Mouse (Mus musculus): ENCODE measurements around the gene Cars. TPM values are rescaled to one million over a fixed set of nuclear protein-coding genes. Genes with fewer than 3 reads are reported as not detected.

Cars gene
- polyA plus RNA-seq, 1 experiment: 99.8 TPM

- TF ChIP-seq CTCF (IDR thresholded peaks at IDR 0.05; ENCODE audit: borderline replicate concordance, insufficient read depth, low read length): no peak
- TF ChIP-seq POLR2A (IDR thresholded peaks at IDR 0.05; ENCODE audit: low read depth, low read length): no peak
- Histone ChIP-seq H3K4me1 (ENCODE audit: control insufficient read depth, insufficient read depth, low read length) (peaks cover 4% of the 10 kb centered on the region), H3K27ac (ENCODE audit: insufficient read depth, low read length) (peak overlapping the region; percentile 43; the same call in 1 of the 2 replicates), H3K4me3 (ENCODE audit: insufficient read depth, low read length) (no peak overlapping the region)
Observed at GRCm38 (mm10) chr7:143625151-143625550, 25.3 kb upstream of the Cars start.

- no peak for TF ChIP-seq POLR2A (IDR thresholded peaks at IDR 0.05; ENCODE audit: low read depth, low read length)
- TF ChIP-seq CTCF (IDR thresholded peaks at IDR 0.05; ENCODE audit: borderline replicate concordance, insufficient read depth, low read length): no peak
- H3K4me3 ChIP-seq (ENCODE audit: insufficient read depth, low read length): no peak overlapping the region
- peak overlapping the region; percentile 45; the same call in 1 of the 2 replicates for H3K27ac ChIP-seq (ENCODE audit: insufficient read depth, low read length)
- peaks cover 4% of the 10 kb centered on the region for H3K4me1 ChIP-seq (ENCODE audit: control insufficient read depth, insufficient read depth, low read length)
Observed at GRCm38 (mm10) chr7:143624561-143624960, 24.7 kb upstream of the Cars start.

GRCm38 (mm10) chr7:143620951-143621350 is 21.1 kb upstream of the Cars start:
- Histone ChIP-seq H3K4me3 (ENCODE audit: insufficient read depth, low read length) (no peak overlapping the region), H3K27ac (ENCODE audit: insufficient read depth, low read length) (no peak overlapping the region; the same call in 1 of the 2 replicates), H3K4me1 (ENCODE audit: control insufficient read depth, insufficient read depth, low read length) (peaks cover 4% of the 10 kb centered on the region; the same call in 1 of the 2 replicates)
- no peak for TF ChIP-seq CTCF (IDR thresholded peaks at IDR 0.05; ENCODE audit: borderline replicate concordance, insufficient read depth, low read length)
- TF ChIP-seq POLR2A (IDR thresholded peaks at IDR 0.05; ENCODE audit: low read depth, low read length): no peak

- TF ChIP-seq CTCF (IDR thresholded peaks at IDR 0.05; ENCODE audit: borderline replicate concordance, insufficient read depth, low read length) (no peak), POLR2A (IDR thresholded peaks at IDR 0.05; ENCODE audit: low read depth, low read length) (no peak)
- Histone ChIP-seq H3K4me1 (ENCODE audit: control insufficient read depth, insufficient read depth, low read length) (no peaks in the 10 kb centered on the region), H3K27ac (ENCODE audit: insufficient read depth, low read length) (no peak overlapping the region), H3K4me3 (ENCODE audit: insufficient read depth, low read length) (no peak overlapping the region)
Observed at GRCm38 (mm10) chr7:143614404-143615135, 14.7 kb upstream of the Cars start.

GRCm38 (mm10) chr7:143612215-143612614 is 12.3 kb upstream of the Cars start:
- no peak overlapping the region for H3K4me3 ChIP-seq (ENCODE audit: insufficient read depth, low read length)
- TF ChIP-seq POLR2A (IDR thresholded peaks at IDR 0.05; ENCODE audit: low read depth, low read length) (no peak), CTCF (IDR thresholded peaks at IDR 0.05; ENCODE audit: borderline replicate concordance, insufficient read depth, low read length) (no peak)
- H3K27ac ChIP-seq (ENCODE audit: insufficient read depth, low read length): no peak overlapping the region
- no peaks in the 10 kb centered on the region for H3K4me1 ChIP-seq (ENCODE audit: control insufficient read depth, insufficient read depth, low read length)

GRCm38 (mm10) chr7:143605321-143605720 is 5.4 kb upstream of the Cars start:
- Histone ChIP-seq H3K4me1 (ENCODE audit: control insufficient read depth, insufficient read depth, low read length) (no peaks in the 10 kb centered on the region), H3K27ac (ENCODE audit: insufficient read depth, low read length) (no peak overlapping the region), H3K4me3 (ENCODE audit: insufficient read depth, low read length) (no peak overlapping the region)
- TF ChIP-seq POLR2A (IDR thresholded peaks at IDR 0.05; ENCODE audit: low read depth, low read length) (no peak), CTCF (IDR thresholded peaks at IDR 0.05; ENCODE audit: borderline replicate concordance, insufficient read depth, low read length) (no peak)

GRCm38 (mm10) chr7:143604889-143605288 is 5.0 kb upstream of the Cars start:
- no peaks in the 10 kb centered on the region for H3K4me1 ChIP-seq (ENCODE audit: control insufficient read depth, insufficient read depth, low read length)
- H3K27ac ChIP-seq (ENCODE audit: insufficient read depth, low read length): no peak overlapping the region
- no peak overlapping the region for H3K4me3 ChIP-seq (ENCODE audit: insufficient read depth, low read length)
- TF ChIP-seq CTCF (IDR thresholded peaks at IDR 0.05; ENCODE audit: borderline replicate concordance, insufficient read depth, low read length): no peak
- no peak for TF ChIP-seq POLR2A (IDR thresholded peaks at IDR 0.05; ENCODE audit: low read depth, low read length)

GRCm38 (mm10) chr7:143601705-143602104 is 1.8 kb upstream of the Cars start:
- Histone ChIP-seq H3K4me1 (ENCODE audit: control insufficient read depth, insufficient read depth, low read length) (peaks cover 7% of the 10 kb centered on the region), H3K4me3 (ENCODE audit: insufficient read depth, low read length) (no peak overlapping the region), H3K27ac (ENCODE audit: insufficient read depth, low read length) (no peak overlapping the region)
- TF ChIP-seq CTCF (IDR thresholded peaks at IDR 0.05; ENCODE audit: borderline replicate concordance, insufficient read depth, low read length) (no peak), POLR2A (IDR thresholded peaks at IDR 0.05; ENCODE audit: low read depth, low read length) (no peak)

GRCm38 (mm10) chr7:143600231-143600740 is 396 bp upstream of the Cars start:
- TF ChIP-seq POLR2A (IDR thresholded peaks at IDR 0.05; ENCODE audit: low read depth, low read length) (peak; percentile 75; the same call in 1 of the 2 replicates), CTCF (IDR thresholded peaks at IDR 0.05; ENCODE audit: borderline replicate concordance, insufficient read depth, low read length) (no peak)
- Histone ChIP-seq H3K4me1 (ENCODE audit: control insufficient read depth, insufficient read depth, low read length) (peaks cover 7% of the 10 kb centered on the region), H3K4me3 (ENCODE audit: insufficient read depth, low read length) (peak overlapping the region; percentile 52), H3K27ac (ENCODE audit: insufficient read depth, low read length) (peak overlapping the region; percentile 24; the same call in 1 of the 2 replicates)

- H3K4me1 ChIP-seq (ENCODE audit: control insufficient read depth, insufficient read depth, low read length): peaks cover 7% of the 10 kb centered on the region
- H3K4me3 ChIP-seq (ENCODE audit: insufficient read depth, low read length): no peak overlapping the region
- no peak for TF ChIP-seq CTCF (IDR thresholded peaks at IDR 0.05; ENCODE audit: borderline replicate concordance, insufficient read depth, low read length)
- TF ChIP-seq POLR2A (IDR thresholded peaks at IDR 0.05; ENCODE audit: low read depth, low read length): no peak
- H3K27ac ChIP-seq (ENCODE audit: insufficient read depth, low read length): no peak overlapping the region
Observed at GRCm38 (mm10) chr7:143594865-143595264, 5.0 kb downstream of the Cars start.

Measured in embryonic fibroblast, embryonic 13.5 days (primary cell).